Mouse (Mus musculus): ENCODE results near the gene Cyp2s1. TPM values are rescaled to one million over a fixed set of nuclear protein-coding genes. Genes with fewer than 3 reads are reported as not detected.
A peak's percentile ranks its signal among the peaks of the same experiment; 100 is the strongest.

The Cyp2s1 gene
- total RNA-seq, 2 experiments from 2014 or later, result 3.2 to 4.2 TPM

DNA sequence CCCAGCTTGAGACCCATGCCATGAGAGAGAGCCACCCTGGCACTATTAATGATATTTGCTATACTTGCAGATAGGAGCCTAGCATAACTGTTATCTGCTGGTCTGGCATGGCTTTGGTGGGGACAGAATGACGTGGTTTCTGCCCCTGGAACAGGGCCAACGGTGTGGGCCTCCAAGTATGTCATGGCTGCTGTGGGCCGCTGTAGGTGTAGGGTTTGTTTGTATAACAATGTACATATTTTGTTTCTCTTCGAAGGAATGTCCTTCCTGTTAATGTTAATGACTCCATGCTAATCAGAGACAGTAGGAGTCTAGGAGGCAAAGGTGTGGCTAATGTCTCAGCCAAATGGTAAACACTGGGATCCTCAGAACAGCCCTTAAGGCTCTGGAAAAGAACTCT lies 24.2 kb upstream of the Cyp2s1 start:
- DNase-seq (ENCODE audit: extremely low spot score in 1 of 2, low spot score in 2 of 2), result no peak
- Histone ChIP-seq H3K27ac (no peak overlapping the region), H3K4me3 (no peak overlapping the region)
- TF ChIP-seq CTCF (IDR thresholded peaks at IDR 0.05), result no peak
- intact Hi-C loops (cut with DNase I), result no loop called here

DNA sequence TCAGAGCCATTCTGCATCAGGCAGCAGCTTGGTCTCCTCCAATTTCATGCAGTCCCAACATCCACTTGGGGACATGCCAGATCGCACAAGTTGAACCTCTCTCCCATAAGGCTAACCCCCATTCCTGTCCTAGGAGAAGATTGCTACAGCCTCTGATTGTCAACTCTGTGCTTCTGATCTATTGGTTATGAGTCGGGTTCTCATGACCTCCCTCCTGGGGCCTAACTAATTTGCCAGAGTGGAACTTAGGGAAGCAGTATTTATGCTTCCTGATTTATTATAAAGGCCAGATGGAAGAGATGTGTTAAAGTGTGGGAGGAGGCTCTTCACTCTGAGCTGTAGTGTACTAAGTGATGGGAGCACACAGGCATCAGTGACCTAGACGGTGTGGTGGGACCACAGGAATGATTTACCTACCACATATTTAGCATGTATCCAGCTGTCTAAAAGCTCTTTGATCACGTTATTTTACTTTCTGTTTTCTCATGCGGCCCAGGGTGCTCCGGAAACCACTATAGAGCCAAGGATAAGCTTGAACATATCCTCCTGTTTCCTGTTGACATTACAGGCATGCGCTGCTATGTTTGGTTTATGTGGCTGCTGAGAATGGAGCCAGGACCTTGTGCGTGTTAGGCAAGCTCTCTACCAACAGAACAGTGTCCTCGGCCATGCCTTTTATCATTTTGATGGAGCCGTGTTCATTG lies 18.6 kb upstream of the Cyp2s1 start:
- H3K27ac ChIP-seq, result no peak overlapping the region
- TF ChIP-seq CTCF (IDR thresholded peaks at IDR 0.05), result no peak
- H3K4me3 ChIP-seq, result no peak overlapping the region
- intact Hi-C loops (cut with DNase I), result no loop called here
- DNase-seq (ENCODE audit: extremely low spot score in 1 of 2, low spot score in 2 of 2), result no peak

DNA sequence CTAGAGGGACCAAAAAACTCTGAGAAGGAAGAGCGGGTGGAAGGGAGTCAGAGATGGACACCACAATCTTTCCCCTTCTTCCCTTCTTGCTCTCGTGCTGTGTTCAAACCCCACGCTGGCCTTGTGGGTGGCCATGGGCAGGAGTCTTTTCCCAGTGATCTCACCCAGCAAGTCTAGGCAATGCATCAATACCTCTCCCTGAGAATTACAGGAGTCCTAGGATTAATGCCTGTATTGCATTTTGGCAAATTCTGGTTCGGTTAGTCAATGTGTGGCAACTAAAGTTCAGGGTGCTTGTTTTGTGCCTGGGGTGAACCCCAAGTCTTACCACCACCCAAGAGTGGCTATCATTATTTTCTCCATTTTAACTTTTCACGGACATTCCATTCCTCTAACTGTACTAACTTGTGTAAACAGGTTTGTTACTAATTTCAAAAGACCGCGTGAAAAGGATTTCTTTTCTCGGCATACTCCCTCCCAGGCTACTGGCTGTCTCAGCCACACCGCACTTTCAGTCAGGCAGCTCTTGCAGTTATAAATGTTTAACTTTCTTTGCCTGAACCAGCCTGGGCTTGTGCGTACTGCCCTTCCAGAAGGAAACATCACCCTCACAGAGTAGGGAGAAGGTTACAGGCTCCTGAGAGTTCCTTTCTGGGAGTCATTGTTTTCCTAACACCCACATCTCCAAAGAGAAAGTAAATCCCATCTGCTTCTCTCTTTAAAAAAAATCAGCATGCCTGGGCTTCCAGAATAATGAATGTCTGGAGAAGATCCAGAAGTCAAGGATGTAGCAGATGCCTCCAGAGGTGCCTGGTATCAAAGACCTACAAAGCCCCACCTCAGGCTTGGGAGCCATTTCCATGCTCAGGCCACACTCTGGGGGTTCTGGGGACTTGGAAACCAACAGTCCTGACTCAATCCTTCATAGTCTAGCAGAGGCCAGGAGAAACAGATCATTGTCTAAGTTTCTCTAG lies 15.1 kb upstream of the Cyp2s1 start:
- intact Hi-C loops (cut with DNase I), result no loop called here
- no peak overlapping the region for H3K4me3 ChIP-seq
- H3K27ac ChIP-seq, result no peak overlapping the region
- DNase-seq (ENCODE audit: extremely low spot score in 1 of 2, low spot score in 2 of 2), result no peak
- TF ChIP-seq CTCF (IDR thresholded peaks at IDR 0.05), result no peak

DNA sequence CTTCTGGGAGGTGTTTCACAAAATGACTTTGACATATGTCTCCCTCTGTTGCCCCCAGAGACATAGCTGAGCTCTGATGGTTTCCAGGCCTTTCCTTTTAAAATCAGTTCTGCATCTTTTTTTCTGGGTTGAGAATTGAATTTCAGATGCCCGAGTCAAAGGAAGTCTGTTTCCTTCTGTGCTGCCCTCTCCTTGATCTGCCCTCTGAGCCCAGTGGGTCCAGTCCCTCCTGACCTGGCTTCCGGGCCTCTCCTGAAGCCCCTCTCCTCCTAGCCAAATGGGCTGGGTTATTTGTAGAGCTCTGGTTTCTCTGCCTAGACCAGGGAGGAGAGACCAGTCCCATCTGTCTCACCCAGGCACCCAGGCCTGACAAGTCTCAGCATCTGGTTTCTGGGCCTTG lies 13.5 kb upstream of the Cyp2s1 start:
- Histone ChIP-seq H3K27ac (no peak overlapping the region), H3K4me3 (no peak overlapping the region)
- TF ChIP-seq CTCF (IDR thresholded peaks at IDR 0.05), result no peak
- no peak for DNase-seq (ENCODE audit: extremely low spot score in 1 of 2, low spot score in 2 of 2)
- intact Hi-C loops (cut with DNase I), result no loop called here

DNA sequence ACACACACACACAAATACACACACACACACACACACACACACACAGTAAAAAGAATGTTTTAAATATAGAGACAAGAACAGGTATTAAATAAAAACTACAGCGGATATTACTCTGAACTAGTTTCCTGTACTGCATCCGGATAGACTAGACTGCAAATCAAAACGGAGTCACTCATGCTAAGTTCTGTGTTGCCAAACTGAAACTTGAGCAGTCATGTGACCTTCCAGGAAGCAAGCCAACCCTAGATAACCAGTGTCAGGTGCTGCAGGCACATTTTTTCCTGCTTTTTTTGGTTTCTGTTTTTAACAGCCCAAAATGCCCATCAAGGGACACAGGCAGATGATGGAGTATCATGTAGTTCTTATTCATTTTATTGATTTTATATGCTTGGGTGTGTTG lies 10.5 kb upstream of the Cyp2s1 start:
- intact Hi-C loops (cut with DNase I), result no loop called here
- no peak overlapping the region for H3K27ac ChIP-seq
- TF ChIP-seq CTCF (IDR thresholded peaks at IDR 0.05), result no peak
- H3K4me3 ChIP-seq, result no peak overlapping the region
- no peak for DNase-seq (ENCODE audit: extremely low spot score in 1 of 2, low spot score in 2 of 2)

DNA sequence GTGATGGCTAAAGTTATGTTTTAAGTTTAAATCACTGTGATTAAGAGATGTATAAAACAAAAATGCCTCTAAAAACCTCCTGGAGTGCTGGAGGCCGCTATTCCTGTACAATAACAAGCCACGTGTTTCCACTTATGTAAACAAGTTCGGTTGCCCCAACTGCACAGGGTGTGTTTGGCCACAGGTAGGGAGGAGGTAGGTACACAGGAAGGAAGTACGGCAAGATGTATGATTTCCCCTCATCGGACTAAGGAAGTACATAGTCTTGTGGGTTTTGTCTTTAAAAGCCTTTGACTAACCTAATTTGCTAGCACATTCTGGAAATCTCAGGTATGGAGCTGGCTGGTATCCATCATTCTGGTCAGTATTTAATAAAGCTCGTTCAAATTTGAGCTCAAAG lies 9.3 kb upstream of the Cyp2s1 start:
- no peak for DNase-seq (ENCODE audit: extremely low spot score in 1 of 2, low spot score in 2 of 2)
- intact Hi-C loops (cut with DNase I), result no loop called here
- Histone ChIP-seq H3K27ac (no peak overlapping the region), H3K4me3 (no peak overlapping the region)
- no peak for TF ChIP-seq CTCF (IDR thresholded peaks at IDR 0.05)

DNA sequence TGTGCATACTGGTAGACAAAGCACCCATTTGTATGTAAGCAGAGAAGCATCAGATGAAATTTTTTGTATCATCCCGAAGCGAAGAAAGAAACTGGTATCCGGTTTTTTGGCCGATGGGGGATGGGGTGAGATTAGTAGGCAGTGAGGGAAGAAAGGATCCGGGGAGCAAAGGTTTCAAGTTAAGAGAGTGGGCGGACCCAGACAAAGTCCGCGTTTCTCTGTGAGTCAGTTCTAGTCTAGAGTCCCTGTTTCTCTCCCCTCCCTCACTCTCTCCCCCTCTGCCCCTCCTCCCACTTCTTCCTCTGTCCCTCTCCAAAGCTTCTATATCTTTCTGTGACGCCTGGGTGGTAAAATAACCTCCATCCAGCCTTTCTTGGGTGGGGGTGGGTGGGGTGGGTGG lies 8.3 kb upstream of the Cyp2s1 start:
- Histone ChIP-seq H3K4me3 (no peak overlapping the region), H3K27ac (no peak overlapping the region)
- DNase-seq (ENCODE audit: extremely low spot score in 1 of 2, low spot score in 2 of 2), result no peak
- no peak for TF ChIP-seq CTCF (IDR thresholded peaks at IDR 0.05)
- intact Hi-C loops (cut with DNase I), result no loop called here

DNA sequence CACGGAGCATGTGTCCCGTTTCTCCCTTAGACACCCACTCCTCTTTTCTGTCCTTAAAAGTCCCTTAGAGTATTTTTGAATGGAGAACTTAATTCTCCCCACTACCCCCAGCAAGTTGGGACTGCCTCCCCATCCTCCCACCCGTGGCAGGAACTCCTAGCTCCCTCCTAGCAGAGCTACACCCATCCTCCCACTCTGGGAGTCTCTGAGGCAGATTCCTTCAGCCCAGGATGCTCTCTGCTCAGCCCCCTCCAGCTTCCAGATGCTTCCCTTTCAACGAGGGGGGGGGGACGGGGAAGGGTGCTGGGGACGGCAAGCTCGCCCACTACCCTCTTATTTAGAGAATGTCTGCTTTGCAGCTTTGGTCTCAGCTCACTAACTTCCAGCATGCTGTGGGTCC lies 1.1 kb downstream of the Cyp2s1 start:
- DNase-seq (ENCODE audit: extremely low spot score in 1 of 2, low spot score in 2 of 2), result no peak
- Histone ChIP-seq H3K4me3 (peak overlapping the region; percentile 51), H3K27ac (no peak overlapping the region)
- no peak for TF ChIP-seq CTCF (IDR thresholded peaks at IDR 0.05)
- intact Hi-C loops (cut with DNase I), result no loop called here

DNA sequence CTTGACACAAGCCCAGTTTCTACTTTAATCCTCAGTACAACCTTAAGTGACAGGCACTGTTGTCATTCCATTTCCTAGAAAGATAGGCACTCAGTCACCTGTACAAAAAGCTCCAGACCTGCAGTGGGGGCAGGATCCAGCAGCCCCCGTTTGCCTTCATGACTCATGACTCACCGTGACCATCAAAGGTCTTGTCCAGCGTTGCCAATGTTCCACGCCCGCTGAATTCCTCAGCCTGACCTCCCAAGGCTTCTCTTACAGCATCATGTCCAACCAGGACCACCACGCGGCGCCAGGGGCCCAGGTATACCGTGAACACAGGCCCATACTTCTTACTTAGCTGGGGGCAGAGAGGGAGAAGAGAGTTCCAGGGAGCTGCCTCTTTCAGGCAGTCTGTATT lies 2.0 kb downstream of the Cyp2s1 start:
- Histone ChIP-seq H3K4me3 (no peak overlapping the region), H3K27ac (no peak overlapping the region)
- no peak for TF ChIP-seq CTCF (IDR thresholded peaks at IDR 0.05)
- intact Hi-C loops (cut with DNase I), result no loop called here
- DNase-seq (ENCODE audit: extremely low spot score in 1 of 2, low spot score in 2 of 2), result no peak

DNA sequence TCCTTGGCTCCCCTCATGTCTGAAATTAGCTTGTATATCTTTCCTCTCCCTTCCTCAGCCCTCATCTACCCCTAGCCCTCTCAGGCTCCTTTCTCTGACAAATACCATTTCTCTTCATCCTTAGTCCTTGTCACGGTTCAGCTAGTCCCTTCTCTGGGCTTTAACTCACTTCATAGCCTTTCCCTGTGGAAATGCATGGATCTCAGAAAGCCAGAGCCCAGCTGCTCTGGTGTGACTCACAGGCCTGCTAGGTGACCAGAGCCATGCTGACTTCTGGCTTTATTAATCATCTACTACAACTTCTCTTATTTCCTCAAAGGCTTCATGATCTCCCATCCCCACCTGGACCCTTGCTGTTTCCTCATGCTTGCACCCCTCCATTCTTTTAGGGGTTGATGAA lies 4.5 kb downstream of the Cyp2s1 start:
- H3K27ac ChIP-seq, result no peak overlapping the region
- no peak for TF ChIP-seq CTCF (IDR thresholded peaks at IDR 0.05)
- no peak for DNase-seq (ENCODE audit: extremely low spot score in 1 of 2, low spot score in 2 of 2)
- no peak overlapping the region for H3K4me3 ChIP-seq
- intact Hi-C loops (cut with DNase I), result no loop called here

DNA sequence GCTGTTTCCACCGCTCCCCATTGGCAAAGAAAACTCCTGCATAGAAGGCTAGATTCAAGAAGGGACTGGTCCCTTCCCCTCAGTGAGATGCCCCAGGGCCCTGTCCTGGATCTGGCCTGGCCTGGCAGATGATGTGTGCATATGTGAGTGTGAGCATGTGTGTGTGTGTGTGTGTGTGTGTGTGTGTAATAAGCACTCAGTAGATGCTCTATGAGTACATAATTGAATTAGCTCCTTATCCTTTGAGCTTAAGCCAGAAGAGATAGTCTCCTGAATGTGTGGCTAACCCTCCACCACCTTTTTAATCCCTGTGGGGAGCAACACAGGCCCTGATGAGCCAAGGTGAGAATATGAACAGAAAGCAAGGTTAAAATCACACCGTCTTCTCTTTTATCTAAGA lies 5.0 kb downstream of the Cyp2s1 start:
- intact Hi-C loops (cut with DNase I), result no loop called here
- DNase-seq (ENCODE audit: extremely low spot score in 1 of 2, low spot score in 2 of 2), result no peak
- H3K27ac ChIP-seq, result no peak overlapping the region
- TF ChIP-seq CTCF (IDR thresholded peaks at IDR 0.05), result no peak
- no peak overlapping the region for H3K4me3 ChIP-seq

DNA sequence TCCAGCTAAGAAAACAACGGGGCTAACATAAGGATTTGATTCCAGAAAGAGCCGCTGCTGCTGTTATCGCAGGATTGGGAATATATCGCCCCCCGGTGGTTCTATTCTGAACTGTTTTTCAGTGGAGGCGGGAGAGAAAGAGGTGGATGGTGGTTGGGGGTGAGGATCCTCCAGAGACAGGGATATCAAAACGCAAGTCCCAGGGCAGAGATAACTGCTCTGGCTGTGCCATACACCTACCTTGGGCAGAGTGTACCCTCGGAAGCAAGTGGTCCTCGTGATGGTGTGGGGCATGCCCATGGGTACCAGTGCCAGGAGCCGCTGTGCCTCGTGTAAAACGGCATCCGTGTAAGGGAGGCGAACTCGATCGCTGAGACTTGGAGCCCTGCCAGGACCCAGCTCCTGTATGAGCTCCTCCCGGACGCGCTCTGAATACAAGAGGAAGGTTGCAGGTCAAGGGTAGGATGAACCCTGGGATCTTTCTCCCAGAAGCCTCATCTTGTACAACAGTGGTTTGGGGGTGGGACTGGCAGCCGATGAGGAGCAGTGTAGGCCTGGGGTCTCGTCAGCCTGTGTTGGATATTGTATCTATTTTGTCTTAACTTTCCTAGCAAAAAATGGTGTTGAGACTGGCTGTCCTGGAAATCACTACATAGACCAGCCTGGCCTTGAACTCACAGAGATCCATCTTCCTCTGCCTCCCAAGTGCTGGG lies 10.9 kb downstream of the Cyp2s1 start:
- intact Hi-C loops (cut with DNase I), result loop anchor here (1.0 kb wide), 1 partner anchor 49 kb away; no protein-coding TSS in a partner anchor
- DNase-seq (ENCODE audit: extremely low spot score in 1 of 2, low spot score in 2 of 2), result peak; percentile 68 to 76
- peak overlapping the region; percentile 29; the same call in 1 of the 2 replicates for H3K4me3 ChIP-seq
- no peak overlapping the region for H3K27ac ChIP-seq
- TF ChIP-seq CTCF (IDR thresholded peaks at IDR 0.05), result peak; percentile 84

Measured in left cerebral cortex, adult 2 months (tissue).